Mouse (Mus musculus): ENCODE measurements around the gene Gm4791.

Gm4791 gene

DNA sequence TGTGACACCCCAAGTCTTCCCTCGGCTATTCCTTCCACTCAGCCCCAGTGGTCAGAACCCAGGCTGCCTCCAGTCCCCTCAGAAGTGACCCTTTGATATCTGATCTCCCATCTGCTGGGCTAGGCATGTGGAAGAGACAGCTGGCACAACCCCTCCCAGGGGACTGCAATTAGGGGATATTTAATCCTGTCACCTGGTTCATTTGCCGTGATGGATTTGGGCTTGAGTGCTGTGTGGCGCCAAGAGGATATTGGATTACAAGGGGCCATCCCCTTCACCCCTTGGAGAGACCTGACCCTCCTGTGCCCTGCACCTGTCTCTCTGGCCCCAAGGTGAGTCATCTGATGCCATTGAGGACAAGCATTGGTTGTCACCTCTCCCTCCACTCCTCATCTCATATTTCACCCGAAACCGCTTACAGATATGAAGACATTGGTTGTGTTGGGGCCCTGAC lies at the start of gene Gm4791:
Gm4791 (plus strand) TSS at position 404 of the 454 bp plus-strand sequence.
- DNase-seq = no peak

DNA sequence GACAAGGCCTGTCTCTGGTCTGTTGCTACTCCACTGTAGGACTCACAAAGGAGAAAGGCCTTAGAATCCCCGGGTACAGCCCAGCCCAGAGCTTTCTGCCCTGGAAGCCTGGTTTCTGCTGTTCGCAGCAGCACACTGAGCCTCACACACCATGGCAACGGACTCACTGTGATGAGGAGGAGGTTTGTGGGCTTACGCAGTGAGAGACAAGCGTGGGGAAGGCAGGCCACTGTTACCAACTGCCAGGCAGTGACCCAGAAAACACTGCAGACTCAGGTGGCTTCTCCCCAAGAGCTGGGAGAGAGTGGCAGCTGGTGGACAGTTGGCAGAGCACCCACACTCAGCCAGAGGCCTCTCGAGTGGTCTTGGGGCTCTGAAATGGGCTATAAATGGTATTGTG lies 42.3 kb upstream of the Gm4791 start:
- no peak for DNase-seq

DNA sequence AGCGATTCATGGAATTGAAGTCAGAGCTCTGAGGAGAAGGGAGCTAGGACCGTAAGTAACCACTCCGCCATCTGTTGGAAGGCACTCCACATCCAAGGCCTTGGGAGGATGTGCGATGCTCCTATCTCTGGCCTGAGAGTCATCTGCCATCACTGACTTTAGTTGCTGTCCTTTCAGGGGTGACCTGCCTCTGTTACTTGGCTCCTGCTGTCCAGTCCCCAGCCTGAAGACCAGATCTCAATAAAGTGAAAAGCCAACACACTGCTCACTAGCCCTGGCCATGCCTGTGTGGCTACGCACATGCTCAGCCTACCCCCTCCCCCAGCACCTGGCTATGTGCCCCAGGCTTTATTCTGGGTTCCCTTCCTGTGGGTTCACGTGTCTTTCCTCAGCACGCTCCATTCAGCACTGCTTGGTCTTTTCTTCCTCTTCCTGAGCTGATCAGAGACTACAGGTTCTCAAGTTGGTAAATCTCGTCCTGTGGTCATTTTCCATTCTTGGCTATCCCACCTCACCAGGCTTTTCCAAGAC lies 41.1 kb upstream of the Gm4791 start:
- no peak for DNase-seq

DNA sequence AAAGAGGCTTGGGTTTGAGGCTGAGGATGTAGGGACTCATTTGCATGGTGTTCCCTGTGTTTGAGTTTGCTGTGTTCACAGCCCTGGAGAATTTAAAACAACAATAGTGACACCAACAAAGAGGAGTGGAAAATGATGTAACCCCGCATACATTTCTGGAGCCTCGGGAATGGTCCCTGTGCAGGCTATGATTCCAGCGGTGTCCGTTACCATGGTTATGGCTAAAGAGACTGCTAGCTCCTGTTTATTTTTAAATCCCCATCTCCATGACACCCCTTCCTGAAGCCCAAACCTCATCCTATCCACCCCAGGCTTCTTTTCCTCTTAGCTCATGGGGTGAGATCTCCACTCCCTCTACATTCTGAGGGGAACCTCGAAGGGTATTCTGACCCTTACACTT lies 32.5 kb upstream of the Gm4791 start:
- DNase-seq = no peak

DNA sequence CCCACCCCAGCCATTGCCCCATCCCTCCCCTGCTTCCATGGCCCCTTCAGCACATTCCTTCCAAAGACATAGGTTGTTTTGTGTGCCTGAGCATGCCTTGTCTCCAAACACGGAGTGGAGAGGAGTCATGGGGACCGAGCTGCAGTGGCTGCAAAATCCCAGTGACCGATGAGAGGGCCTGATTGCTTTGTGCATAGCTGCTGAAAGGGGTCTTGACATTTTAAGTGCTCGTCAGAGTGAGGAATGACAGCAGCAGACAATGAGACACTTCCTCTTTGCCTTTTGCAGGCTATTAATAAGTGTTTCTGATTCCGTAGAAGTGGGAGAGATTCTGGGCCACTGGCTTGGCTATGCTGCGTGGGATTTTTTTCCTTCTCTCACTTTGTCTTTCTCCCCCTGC lies 29.6 kb upstream of the Gm4791 start:
- DNase-seq = no peak

DNA sequence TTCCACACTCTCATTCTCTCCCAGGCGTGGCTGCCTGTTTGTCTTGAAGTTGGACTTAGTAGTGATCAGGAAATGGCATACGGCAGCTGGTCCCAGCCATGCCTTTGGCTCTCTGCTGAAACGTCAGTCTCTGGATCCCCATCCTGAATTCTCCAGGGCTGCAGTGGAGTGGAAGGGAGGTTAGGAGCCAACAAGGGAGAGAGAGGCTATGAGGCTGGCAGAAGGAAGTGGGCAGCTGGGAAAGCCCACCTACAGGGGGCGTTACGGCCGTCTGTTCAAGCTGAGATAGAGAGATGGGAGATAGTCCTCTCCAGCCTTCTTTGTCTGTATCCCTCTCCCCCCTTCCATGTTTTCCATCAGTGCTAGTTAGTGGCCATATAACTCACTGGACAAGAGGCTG lies 29.1 kb upstream of the Gm4791 start:
- no peak for DNase-seq

DNA sequence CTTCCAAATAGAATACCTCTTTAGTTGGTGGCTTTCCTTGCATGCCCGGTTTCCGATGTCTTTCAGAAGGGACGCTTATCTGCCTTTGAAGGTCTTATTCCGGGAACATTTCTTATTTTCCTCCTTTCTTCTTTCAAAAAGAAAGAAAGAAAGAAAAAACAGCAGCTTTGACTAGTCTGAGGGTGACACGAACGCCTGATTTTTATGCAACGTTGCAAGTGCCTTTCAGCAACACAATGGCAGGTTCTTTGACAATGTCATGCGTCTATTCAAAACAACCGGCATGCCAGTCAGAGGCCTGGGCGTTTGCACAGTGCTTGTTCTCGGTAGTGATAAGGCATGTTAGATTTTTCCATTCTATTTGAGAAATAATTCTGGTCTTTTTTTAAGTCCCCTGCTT lies 19.7 kb upstream of the Gm4791 start:
- DNase-seq = no peak

DNA sequence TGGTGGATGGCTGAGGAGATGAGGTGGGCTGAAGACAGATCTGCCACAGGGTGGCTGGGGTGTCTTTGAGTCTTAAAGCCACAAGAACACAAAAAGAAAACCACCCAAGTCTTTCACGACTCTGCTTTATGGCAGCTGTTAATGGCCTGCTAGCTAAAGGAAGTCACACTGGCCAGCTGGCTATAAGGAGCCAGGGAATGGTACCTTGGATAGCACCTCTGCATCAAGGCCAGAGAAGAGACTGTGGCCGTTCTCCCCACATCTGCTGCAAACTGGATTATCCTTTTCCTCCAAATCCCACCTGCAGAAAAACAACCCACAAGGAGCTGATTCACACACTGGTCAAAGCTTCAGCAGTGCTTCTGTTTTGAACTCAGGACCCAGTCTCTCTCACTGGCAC lies 18.4 kb upstream of the Gm4791 start:
- no peak for DNase-seq

DNA sequence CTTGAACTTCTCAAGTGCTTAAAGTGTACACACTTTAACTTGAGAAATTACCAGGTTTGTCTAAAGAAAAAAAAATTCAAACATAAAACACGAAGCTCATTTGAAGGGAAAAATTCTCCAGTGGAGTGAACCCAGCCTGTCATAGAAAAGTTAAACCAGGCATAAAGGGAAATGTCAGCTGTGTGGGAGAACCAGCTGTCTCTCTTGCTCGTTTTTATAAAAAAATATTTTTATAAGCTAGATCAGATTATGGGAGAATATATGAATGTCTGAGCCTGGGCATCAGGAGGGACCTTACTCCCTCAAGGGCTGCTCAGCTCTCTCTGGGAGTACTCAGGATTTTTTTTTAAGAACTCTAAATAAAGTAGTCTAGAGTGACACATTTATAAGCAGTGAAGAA lies 15.1 kb upstream of the Gm4791 start:
- DNase-seq = no peak

DNA sequence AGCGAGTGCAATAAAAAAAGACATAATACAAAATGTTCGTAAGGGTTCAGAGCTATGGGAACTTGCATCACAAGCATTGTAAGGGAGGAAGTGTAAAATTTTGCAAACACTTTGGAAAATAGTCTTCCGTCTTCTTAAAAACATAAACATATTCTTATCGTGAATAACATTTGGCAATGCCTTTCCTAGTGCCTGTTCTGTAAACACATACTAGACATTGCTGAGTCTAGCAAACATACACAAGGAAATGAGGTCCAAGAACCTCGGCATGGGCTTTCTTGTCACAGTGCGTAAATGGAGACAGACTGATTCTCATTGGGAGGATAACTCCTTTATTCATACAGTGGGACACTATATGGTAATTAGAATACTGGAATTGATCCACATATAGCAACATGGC lies 43.0 kb downstream of the Gm4791 start:
- no peak for DNase-seq
